Mouse (Mus musculus): ENCODE results near the gene Tent5b. TPM values are rescaled to one million over a fixed set of nuclear protein-coding genes. Genes with fewer than 3 reads are reported as not detected.

Gene Tent5b
- polyA plus RNA-seq (2014; fragmentation: Illumina TruSeq; extraction: RNeasy Lipid Tissue Mini Kit (QIAGEN cat#74804); ENCODE audit: low read depth, low replicate concordance), result not detected

DNA sequence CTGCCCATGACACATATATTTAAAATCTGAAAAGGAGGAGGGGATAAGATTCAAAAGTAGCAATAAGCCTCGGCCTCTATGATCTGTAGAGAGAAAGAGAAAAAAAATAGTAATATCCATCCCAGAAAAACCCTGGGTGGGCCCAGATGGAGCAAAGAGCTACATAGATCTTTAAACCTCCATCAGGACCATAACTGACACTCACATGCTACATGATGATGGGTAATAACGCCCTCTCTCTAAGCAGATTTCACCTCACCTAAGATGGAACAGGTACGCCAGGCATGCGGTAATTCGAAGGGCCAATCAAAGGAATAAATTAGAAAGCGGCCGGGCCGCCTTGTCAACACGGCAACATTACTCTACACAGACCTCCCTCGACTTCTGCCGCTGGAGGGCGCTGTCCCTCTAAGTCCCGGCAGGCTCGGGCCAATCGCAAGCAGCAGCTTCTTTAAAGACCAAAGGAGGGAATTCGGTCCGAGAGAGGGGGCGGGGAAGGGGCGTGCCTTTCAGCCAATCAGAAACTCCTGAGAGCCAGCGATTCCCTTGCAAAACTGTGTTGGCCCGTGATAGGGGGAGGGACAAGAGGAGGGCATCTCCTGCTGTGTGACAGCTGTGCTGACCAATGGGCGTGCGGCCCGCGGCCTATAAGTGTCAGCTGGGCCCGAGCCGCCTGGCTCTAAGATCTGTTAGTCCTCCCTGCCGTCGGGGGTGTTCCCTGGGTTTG is at the start of gene Tent5b:
Tent5b (plus strand) TSS at position 675 of the 727 bp plus-strand sequence.

GRCm38 (mm10) chr4:133498160-133498724 is 18.3 kb downstream of the Tent5b start, which contains the start of gene Trnp1:
Gene Trnp1 (minus strand): TSS chr4:133498550.

DNA sequence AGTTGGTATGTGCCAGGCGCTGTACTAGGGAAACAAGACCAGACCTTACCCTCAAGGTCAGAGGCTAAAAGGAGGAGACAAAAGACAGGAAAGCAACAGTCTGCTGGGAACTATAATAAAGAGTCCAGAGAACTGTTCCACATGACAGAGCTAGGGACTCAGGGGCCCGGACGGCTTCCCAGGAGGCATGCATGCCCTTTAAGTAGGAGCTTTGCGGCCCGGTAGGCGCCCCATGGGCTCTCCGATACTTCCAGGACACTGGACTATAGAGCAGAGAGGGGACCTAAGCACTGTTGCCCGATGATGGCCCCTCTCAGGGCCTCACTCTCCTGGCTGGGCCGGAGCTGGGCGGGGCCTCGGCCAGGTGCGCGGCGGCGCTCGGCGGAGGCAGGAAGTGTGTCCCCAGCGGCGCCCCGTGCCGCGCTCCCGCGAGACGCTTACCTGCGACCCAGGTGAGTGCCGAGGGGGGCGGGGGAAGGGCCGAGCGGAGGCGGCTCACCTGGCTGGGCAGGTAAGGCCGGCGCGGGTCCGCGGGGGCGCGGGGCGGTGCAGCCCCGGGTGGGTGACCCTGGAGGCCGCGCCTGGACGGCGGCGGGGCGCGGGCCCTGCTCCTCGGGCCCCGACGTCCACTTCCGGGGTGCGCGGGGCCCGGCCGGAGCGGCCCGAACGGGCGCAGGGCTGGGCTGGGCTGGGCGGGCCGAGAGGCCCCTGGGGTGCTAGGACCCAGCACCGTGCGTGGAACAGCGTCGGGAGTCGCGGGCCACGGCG is 38.9 kb downstream of the Tent5b start, which contains the start of gene Kdf1:
Kdf1 (plus strand) TSS at position 363 of the 768 bp plus-strand sequence.

Other genes with a start within 250 kb of the Tent5b start
- 1.0 TPM for gene Map3k6, start 239.3 kb upstream of the Tent5b start, polyA plus RNA-seq (2014; fragmentation: Illumina TruSeq; extraction: RNeasy Lipid Tissue Mini Kit (QIAGEN cat#74804); ENCODE audit: low read depth, low replicate concordance)
- gene Sytl1, start 217.0 kb upstream of the Tent5b start, polyA plus RNA-seq (2014; fragmentation: Illumina TruSeq; extraction: RNeasy Lipid Tissue Mini Kit (QIAGEN cat#74804); ENCODE audit: low read depth, low replicate concordance), result not detected
- gene Tmem222, start 202.3 kb upstream of the Tent5b start, polyA plus RNA-seq (2014; fragmentation: Illumina TruSeq; extraction: RNeasy Lipid Tissue Mini Kit (QIAGEN cat#74804); ENCODE audit: low read depth, low replicate concordance), result 2.5 TPM
- gene Wdtc1, start 126.7 kb upstream of the Tent5b start, polyA plus RNA-seq (2014; fragmentation: Illumina TruSeq; extraction: RNeasy Lipid Tissue Mini Kit (QIAGEN cat#74804); ENCODE audit: low read depth, low replicate concordance), result 2.6 TPM
- 3.6 TPM for gene Slc9a1, start 110.4 kb upstream of the Tent5b start, polyA plus RNA-seq (2014; fragmentation: Illumina TruSeq; extraction: RNeasy Lipid Tissue Mini Kit (QIAGEN cat#74804); ENCODE audit: low read depth, low replicate concordance)
- gene Trnp1, start 18.4 kb downstream of the Tent5b start, polyA plus RNA-seq (2014; fragmentation: Illumina TruSeq; extraction: RNeasy Lipid Tissue Mini Kit (QIAGEN cat#74804); ENCODE audit: low read depth, low replicate concordance), result 0.52 TPM
- gene Kdf1, start 38.8 kb downstream of the Tent5b start, polyA plus RNA-seq (2014; fragmentation: Illumina TruSeq; extraction: RNeasy Lipid Tissue Mini Kit (QIAGEN cat#74804); ENCODE audit: low read depth, low replicate concordance), result not detected
- gene Nudc, start 65.9 kb downstream of the Tent5b start, polyA plus RNA-seq (2014; fragmentation: Illumina TruSeq; extraction: RNeasy Lipid Tissue Mini Kit (QIAGEN cat#74804); ENCODE audit: low read depth, low replicate concordance), result 46.4 TPM
- gene Nr0b2, start 73.2 kb downstream of the Tent5b start, polyA plus RNA-seq (2014; fragmentation: Illumina TruSeq; extraction: RNeasy Lipid Tissue Mini Kit (QIAGEN cat#74804); ENCODE audit: low read depth, low replicate concordance), result 0.52 TPM
- gene Gpatch3, start 94.6 kb downstream of the Tent5b start, polyA plus RNA-seq (2014; fragmentation: Illumina TruSeq; extraction: RNeasy Lipid Tissue Mini Kit (QIAGEN cat#74804); ENCODE audit: low read depth, low replicate concordance), result not detected
- 0.47 TPM for gene Gpn2, start 104.2 kb downstream of the Tent5b start, polyA plus RNA-seq (2014; fragmentation: Illumina TruSeq; extraction: RNeasy Lipid Tissue Mini Kit (QIAGEN cat#74804); ENCODE audit: low read depth, low replicate concordance)
- gene Sfn, start 122.0 kb downstream of the Tent5b start, polyA plus RNA-seq (2014; fragmentation: Illumina TruSeq; extraction: RNeasy Lipid Tissue Mini Kit (QIAGEN cat#74804); ENCODE audit: low read depth, low replicate concordance), result not detected
- gene Zdhhc18, start 170.0 kb downstream of the Tent5b start, polyA plus RNA-seq (2014; fragmentation: Illumina TruSeq; extraction: RNeasy Lipid Tissue Mini Kit (QIAGEN cat#74804); ENCODE audit: low read depth, low replicate concordance), result 2.0 TPM
- gene Pigv, start 192.5 kb downstream of the Tent5b start, polyA plus RNA-seq (2014; fragmentation: Illumina TruSeq; extraction: RNeasy Lipid Tissue Mini Kit (QIAGEN cat#74804); ENCODE audit: low read depth, low replicate concordance), result 4.7 TPM

Measured in adrenal gland, adult 10 weeks (tissue).